Mouse (Mus musculus): ENCODE results near the gene Opcml. TPM values are rescaled to one million over a fixed set of nuclear protein-coding genes. Genes with fewer than 3 reads are reported as not detected.

Gene Opcml
- polyA plus RNA-seq, 2 experiments: 3.7 to 5.5 TPM

GRCm38 (mm10) chr9:28471501-28471900, 680.9 kb downstream of the Opcml start:
- Histone ChIP-seq H3K27me3 (ENCODE audit: control insufficient read depth, insufficient read depth, low read length) (no peaks in the 10 kb centered on the region), H3K4me3 (replicated peaks; ENCODE audit: low read length) (no peak overlapping the region), H3K36me3 (ENCODE audit: control insufficient read depth, insufficient read depth, low read length) (no peaks in the 10 kb centered on the region), H3K4me1 (ENCODE audit: control insufficient read depth, insufficient read depth, low read length) (no peaks in the 10 kb centered on the region), H3K9me3 (ENCODE audit: control insufficient read depth, low read length) (no peaks in the 10 kb centered on the region), H3K4me2 (replicated peaks; ENCODE audit: low read depth, low read length, severe bottlenecking) (no peak overlapping the region), H3K27ac (replicated peaks; ENCODE audit: low read depth, low read length) (no peak overlapping the region), H3K9ac (ENCODE audit: low read depth, low read length, severe bottlenecking) (no peak overlapping the region)
- no peak for DNase-seq (ENCODE audit: low spot score)
- 45% methylated on average over 4 of the region's 4 CpGs for WGBS
- ATAC-seq (ENCODE audit: low FRiP score, low read depth): no peak
- no peak for TF ChIP-seq POLR2A (IDR thresholded peaks at IDR 0.05; ENCODE audit: borderline replicate concordance, extremely low read depth, insufficient read depth, insufficient read length)

- no peaks in the 10 kb centered on the region for H3K4me1 ChIP-seq (ENCODE audit: control insufficient read depth, insufficient read depth, low read length)
- DNase-seq (ENCODE audit: low spot score) (no peak), ATAC-seq (ENCODE audit: low FRiP score, low read depth) (no peak)
- H3K27me3 ChIP-seq (ENCODE audit: control insufficient read depth, insufficient read depth, low read length): no peaks in the 10 kb centered on the region
- no peaks in the 10 kb centered on the region for H3K36me3 ChIP-seq (ENCODE audit: control insufficient read depth, insufficient read depth, low read length)
- H3K27ac ChIP-seq (replicated peaks; ENCODE audit: low read depth, low read length): no peak overlapping the region
- no peak overlapping the region for H3K4me2 ChIP-seq (replicated peaks; ENCODE audit: low read depth, low read length, severe bottlenecking)
- no peak for TF ChIP-seq POLR2A (IDR thresholded peaks at IDR 0.05; ENCODE audit: borderline replicate concordance, extremely low read depth, insufficient read depth, insufficient read length)
- 90% methylated on average over 6 of the region's 6 CpGs for WGBS
- no peak overlapping the region for H3K4me3 ChIP-seq (replicated peaks; ENCODE audit: low read length)
- no peaks in the 10 kb centered on the region for H3K9me3 ChIP-seq (ENCODE audit: control insufficient read depth, low read length)
- H3K9ac ChIP-seq (ENCODE audit: low read depth, low read length, severe bottlenecking): no peak overlapping the region
These were observed 684.0 kb downstream of the Opcml start for GRCm38 (mm10) chr9:28474586-28474985.

DNA sequence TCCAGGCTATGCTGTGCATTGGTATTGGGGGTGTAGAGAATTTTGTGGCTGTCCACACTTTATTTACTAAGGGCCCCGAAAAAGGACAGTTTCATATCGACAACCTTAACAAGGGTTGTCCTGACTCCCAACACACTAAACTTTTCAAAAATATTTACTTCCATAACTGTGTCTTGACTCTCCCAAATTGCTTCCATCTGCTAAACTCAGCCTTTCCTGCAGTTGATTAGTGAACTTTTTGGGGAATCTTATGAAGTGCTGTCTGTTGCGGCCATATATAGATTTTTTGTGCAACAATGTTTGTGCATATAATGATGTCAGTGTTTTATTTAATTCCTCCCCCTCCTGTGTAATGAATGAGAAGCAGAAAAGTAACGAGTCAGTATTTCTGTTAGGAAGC, 690.7 kb downstream of the Opcml start:
- no peak for TF ChIP-seq POLR2A (IDR thresholded peaks at IDR 0.05; ENCODE audit: borderline replicate concordance, extremely low read depth, insufficient read depth, insufficient read length)
- WGBS: 38% methylated on average over 4 of the region's 4 CpGs
- no peaks in the 10 kb centered on the region for H3K36me3 ChIP-seq (ENCODE audit: control insufficient read depth, insufficient read depth, low read length)
- H3K4me2 ChIP-seq (replicated peaks; ENCODE audit: low read depth, low read length, severe bottlenecking): no peak overlapping the region
- H3K9ac ChIP-seq (ENCODE audit: low read depth, low read length, severe bottlenecking): 0 out of 2 replicates have a peak overlapping the region, but pooled peaks have one; percentile 25
- H3K4me1 ChIP-seq (ENCODE audit: control insufficient read depth, insufficient read depth, low read length): 0 out of 2 replicates have a peak, but pooled peaks cover 3% of the 10 kb centered on the region
- no peak overlapping the region for H3K4me3 ChIP-seq (replicated peaks; ENCODE audit: low read length)
- ATAC-seq (ENCODE audit: low FRiP score, low read depth) (no peak), DNase-seq (ENCODE audit: low spot score) (peak; percentile 8)
- no peaks in the 10 kb centered on the region for H3K27me3 ChIP-seq (ENCODE audit: control insufficient read depth, insufficient read depth, low read length)
- H3K9me3 ChIP-seq (ENCODE audit: control insufficient read depth, low read length): no peaks in the 10 kb centered on the region
- no peak overlapping the region for H3K27ac ChIP-seq (replicated peaks; ENCODE audit: low read depth, low read length)

DNA sequence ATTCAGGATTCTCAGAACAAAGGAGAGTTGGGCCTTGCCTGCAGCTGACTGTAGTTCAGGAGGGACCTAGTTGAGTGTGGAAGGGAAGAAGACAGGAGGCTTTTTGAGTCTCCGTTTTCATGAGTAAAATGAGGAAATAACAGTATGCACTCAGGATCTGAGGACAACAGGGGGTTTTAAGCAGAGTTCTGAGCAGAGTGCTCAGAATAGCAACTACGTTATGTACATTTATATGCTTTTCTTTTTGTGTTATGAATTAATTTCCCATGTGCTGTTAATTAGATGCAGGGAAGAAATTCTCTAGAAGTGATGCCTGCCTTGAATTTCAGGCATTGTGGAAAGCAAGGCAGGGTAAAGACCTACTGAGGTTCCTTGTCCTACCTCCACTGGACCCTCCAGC, 697.9 kb downstream of the Opcml start:
- no peak for TF ChIP-seq POLR2A (IDR thresholded peaks at IDR 0.05; ENCODE audit: borderline replicate concordance, extremely low read depth, insufficient read depth, insufficient read length)
- H3K9me3 ChIP-seq (ENCODE audit: control insufficient read depth, low read length): no peaks in the 10 kb centered on the region
- WGBS: 67% methylated on average over 2 of the region's 2 CpGs

DNA sequence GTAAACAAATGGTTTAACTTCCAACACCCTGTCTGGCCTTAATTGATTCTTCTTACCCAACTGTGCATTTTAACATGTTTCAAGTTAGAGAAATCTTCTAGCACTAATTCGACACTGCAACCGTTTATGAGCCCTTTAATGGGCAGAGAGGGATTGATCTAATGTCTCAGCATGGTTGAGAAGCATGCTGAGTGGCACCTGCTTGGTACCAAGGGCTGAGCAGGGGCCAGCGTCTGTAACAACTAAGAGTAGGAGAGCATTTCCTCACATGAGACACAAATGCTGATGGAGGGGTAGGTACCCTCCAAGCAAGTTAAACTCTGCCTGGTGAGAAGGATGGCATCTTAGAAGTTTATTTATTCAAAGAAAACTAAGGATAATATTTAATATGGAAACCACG, 699.3 kb downstream of the Opcml start:
- no peak overlapping the region for H3K4me2 ChIP-seq (replicated peaks; ENCODE audit: low read depth, low read length, severe bottlenecking)
- no peaks in the 10 kb centered on the region for H3K27me3 ChIP-seq (ENCODE audit: control insufficient read depth, insufficient read depth, low read length)
- TF ChIP-seq POLR2A (IDR thresholded peaks at IDR 0.05; ENCODE audit: borderline replicate concordance, extremely low read depth, insufficient read depth, insufficient read length): no peak
- no peak overlapping the region for H3K4me3 ChIP-seq (replicated peaks; ENCODE audit: low read length)
- H3K36me3 ChIP-seq (ENCODE audit: control insufficient read depth, insufficient read depth, low read length): no peaks in the 10 kb centered on the region
- H3K4me1 ChIP-seq (ENCODE audit: control insufficient read depth, insufficient read depth, low read length): no peaks in the 10 kb centered on the region
- 42% methylated on average over 4 of the region's 4 CpGs for WGBS
- ATAC-seq (ENCODE audit: low FRiP score, low read depth) (no peak), DNase-seq (ENCODE audit: low spot score) (no peak)
- H3K27ac ChIP-seq (replicated peaks; ENCODE audit: low read depth, low read length): no peak overlapping the region
- no peaks in the 10 kb centered on the region for H3K9me3 ChIP-seq (ENCODE audit: control insufficient read depth, low read length)
- H3K9ac ChIP-seq (ENCODE audit: low read depth, low read length, severe bottlenecking): no peak overlapping the region

More for the DNA sequence above, 697.9 kb downstream of the Opcml start:
- H3K36me3 ChIP-seq (ENCODE audit: control insufficient read depth, insufficient read depth, low read length): no peaks in the 10 kb centered on the region
- no peak overlapping the region for H3K27ac ChIP-seq (replicated peaks; ENCODE audit: low read depth, low read length)
- no peak overlapping the region for H3K9ac ChIP-seq (ENCODE audit: low read depth, low read length, severe bottlenecking)
- H3K4me3 ChIP-seq (replicated peaks; ENCODE audit: low read length): no peak overlapping the region
- H3K4me1 ChIP-seq (ENCODE audit: control insufficient read depth, insufficient read depth, low read length): no peaks in the 10 kb centered on the region
- ATAC-seq (ENCODE audit: low FRiP score, low read depth) (no peak), DNase-seq (ENCODE audit: low spot score) (no peak)
- H3K4me2 ChIP-seq (replicated peaks; ENCODE audit: low read depth, low read length, severe bottlenecking): no peak overlapping the region
- no peaks in the 10 kb centered on the region for H3K27me3 ChIP-seq (ENCODE audit: control insufficient read depth, insufficient read depth, low read length)

DNA sequence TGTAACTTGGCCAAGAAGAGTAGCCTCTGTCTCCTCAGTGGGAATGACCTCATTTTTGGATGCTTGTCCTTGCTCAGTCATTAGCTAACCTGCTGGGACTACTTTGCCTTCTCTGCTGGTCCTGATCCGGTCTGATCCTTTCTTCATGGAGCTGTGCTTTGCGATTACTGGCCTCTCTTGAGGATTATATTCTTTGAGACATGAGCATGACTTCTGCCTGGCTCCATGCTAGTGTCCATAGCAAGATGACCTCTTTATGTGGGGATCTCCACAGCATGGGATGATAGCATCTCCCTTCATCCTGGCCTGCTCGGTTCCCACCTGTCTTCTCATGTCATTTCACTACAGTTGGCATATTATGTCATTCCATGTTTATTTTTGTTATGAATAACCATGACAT, 699.8 kb downstream of the Opcml start:
- no peak overlapping the region for H3K9ac ChIP-seq (ENCODE audit: low read depth, low read length, severe bottlenecking)
- DNase-seq (ENCODE audit: low spot score): no peak
- no peaks in the 10 kb centered on the region for H3K4me1 ChIP-seq (ENCODE audit: control insufficient read depth, insufficient read depth, low read length)
- no peaks in the 10 kb centered on the region for H3K36me3 ChIP-seq (ENCODE audit: control insufficient read depth, insufficient read depth, low read length)
- no peaks in the 10 kb centered on the region for H3K27me3 ChIP-seq (ENCODE audit: control insufficient read depth, insufficient read depth, low read length)
- H3K4me2 ChIP-seq (replicated peaks; ENCODE audit: low read depth, low read length, severe bottlenecking): no peak overlapping the region
- no peak overlapping the region for H3K27ac ChIP-seq (replicated peaks; ENCODE audit: low read depth, low read length)
- TF ChIP-seq POLR2A (IDR thresholded peaks at IDR 0.05; ENCODE audit: borderline replicate concordance, extremely low read depth, insufficient read depth, insufficient read length): no peak
- 82% methylated on average over 3 of the region's 3 CpGs for WGBS
- ATAC-seq (ENCODE audit: low FRiP score, low read depth): no peak
- H3K9me3 ChIP-seq (ENCODE audit: control insufficient read depth, low read length): no peaks in the 10 kb centered on the region
- no peak overlapping the region for H3K4me3 ChIP-seq (replicated peaks; ENCODE audit: low read length)

Data from limb, embryonic 14.5 days (tissue).